Mouse (Mus musculus) C2C12 (cell line): Measurements from ENCODE around the gene Pmpca.

Experiments
- CTCF ChIP-seq: IDR thresholded peaks from one replicate; pipeline ENCODE4 v1.5.1; 2011; ENCODE audit not compliant: control insufficient read depth, insufficient read depth, insufficient read length
- MAX ChIP-seq: IDR thresholded peaks from one replicate; pipeline ENCODE4 v1.6.1; 2011; ENCODE audit warnings: mild to moderate bottlenecking, control low read depth
- MYOD1 ChIP-seq: IDR thresholded peaks from one replicate; pipeline ENCODE4 v1.6.1; 2011; ENCODE audit warnings: low read depth; ENCODE audit not compliant: control insufficient read depth, insufficient read length
- MYOG ChIP-seq: IDR thresholded peaks from one replicate; pipeline ENCODE4 v1.6.1; 2011; ENCODE audit not compliant: control insufficient read depth, insufficient read length; ENCODE audit errors: extremely low read depth
- USF1 ChIP-seq: IDR thresholded peaks from one replicate; pipeline ENCODE4 v1.6.1; 2011; ENCODE audit warnings: low read depth, mild to moderate bottlenecking, control low read depth, moderate library complexity

- TF ChIP-seq CTCF: no peak
- no peak for TF ChIP-seq MAX
- TF ChIP-seq MYOD1: no peak
- no peak for TF ChIP-seq MYOG
- TF ChIP-seq USF1: no peak
Observed at GRCm38 (mm10) chr2:26439671-26440070, 50.5 kb downstream of the Pmpca start.
